Mouse (Mus musculus) G1E (cell line): ENCODE measurements around the gene Srp68.
"Not testable (repeated sequence)": the region's sequence is repeated elsewhere in the genome, so short reads cannot be mapped to it uniquely, and the experiment has no call there.

Source experiments
- CTCF ChIP-seq: IDR thresholded peaks from 2 replicates; pipeline ENCODE4 v1.5.1; 2012; ENCODE audit warnings: low read depth, low read length, inconsistent platforms, mixed read lengths
- POLR2AphosphoS5 ChIP-seq: IDR thresholded peaks from 2 replicates; pipeline ENCODE4 v1.6.1; 2012; ENCODE audit warnings: low read depth, low read length, inconsistent platforms; ENCODE audit not compliant: insufficient replicate concordance
- TAL1 ChIP-seq: conservative IDR thresholded peaks from 2 replicates; pipeline ENCODE4 v1.6.1; 2012; ENCODE audit warnings: low read depth, low read length, inconsistent platforms, mixed read lengths

DNA sequence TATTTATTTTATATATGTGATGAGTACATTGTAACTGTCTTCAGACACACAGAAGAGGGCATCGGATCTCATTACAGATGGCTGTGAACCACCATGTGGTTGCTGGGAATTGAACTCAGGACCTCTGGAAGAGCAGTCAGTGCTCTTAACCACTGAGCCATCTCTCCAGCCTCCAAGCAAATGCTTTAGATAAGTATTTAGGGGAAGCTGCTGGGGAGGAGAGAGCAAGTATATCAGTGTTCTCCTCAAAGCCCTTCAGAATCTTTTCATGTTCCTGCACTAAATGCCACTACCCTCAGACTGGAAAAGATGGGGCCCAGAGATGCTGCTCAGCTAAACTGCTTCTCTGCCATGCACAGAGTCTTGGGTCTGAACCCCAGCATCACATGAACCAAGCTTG lies 3.2 kb upstream of the Srp68 start:
- TF ChIP-seq CTCF, TAL1, POLR2AphosphoS5: not testable (repeated sequence)
